Mouse (Mus musculus) kidney, postnatal 0 days (tissue): ENCODE measurements at regions not wholly inside any gene's neighbourhood (a gene's known extent, or its start where the extent isn't known, plus 50 kb on each side); places are given as distances from the start of the nearest gene placed in this dataset.

ENCODE experiments used
- ATAC-seq: fragments of 200-750 bp; cut with Nextera tagmentation; replicated peaks from 2 replicates; pipeline ENCODE4 v1.8.0; 2017; ENCODE audit warnings: low read depth, moderate number of reproducible peaks, moderate TSS enrichment, moderate library complexity; ENCODE audit not compliant: low FRiP score
- DNase-seq: peaks from one replicate; pipeline ENCODE4 v3.0.0-alpha.2; 2016; ENCODE audit warnings: low spot score
- H3K27ac ChIP-seq: fragments of 300-500 bp; sonication (generic); 2 replicates; pipeline ENCODE4 v1.5.1; 2014; ENCODE audit warnings: mild to moderate bottlenecking
- H3K27me3 ChIP-seq: fragments of 300-500 bp; sonication (generic); 2 replicates; pipeline ENCODE4 v1.6.1; 2014; ENCODE audit warnings: low read length, mixed read lengths; ENCODE audit not compliant: insufficient read depth
- H3K36me3 ChIP-seq: fragments of 300-500 bp; sonication (generic); 2 replicates; pipeline ENCODE4 v1.6.1; 2014; ENCODE audit warnings: low read length, mixed read lengths; ENCODE audit not compliant: insufficient read depth
- H3K4me1 ChIP-seq: fragments of 300-500 bp; sonication (generic); replicated peaks from 2 replicates; pipeline ENCODE4 v1.6.1; 2014; ENCODE audit warnings: antibody characterized with exemption, low read length, mixed read lengths; ENCODE audit not compliant: insufficient read depth
- H3K4me2 ChIP-seq: fragments of 300-500 bp; sonication (generic); 2 replicates; pipeline ENCODE4 v1.6.1; 2014; ENCODE audit warnings: mild to moderate bottlenecking, low read length, moderate library complexity, mixed read lengths
- H3K4me3 ChIP-seq: fragments of 300-500 bp; sonication (generic); replicated peaks from 2 replicates; pipeline ENCODE4 v1.5.1; 2014; ENCODE audit warnings: low read depth, low read length
- H3K9ac ChIP-seq: fragments of 300-500 bp; sonication (generic); 2 replicates; pipeline ENCODE4 v1.6.1; 2014; ENCODE audit warnings: low read depth, low read length
- H3K9me3 ChIP-seq: fragments of 300-500 bp; sonication (generic); replicated peaks from 2 replicates; pipeline ENCODE4 v1.6.1; 2016; ENCODE audit warnings: low read length, inconsistent platforms, mixed read lengths
- CTCF ChIP-seq: IDR thresholded peaks from 2 replicates; pipeline ENCODE4 v1.5.1; 2016; ENCODE audit warnings: antibody characterized with exemption, low read depth, mild to moderate bottlenecking, moderate library complexity
- WGBS: fragments of 180-500 bp; shearing (Covaris S2); extraction: QIAGEN DNeasy Blood & Tissue Kit; methylation state at CpG from one replicate; pipeline ENCODE4 v1.1.7; 2014; 5-methylcytosine and 5-hydroxymethylcytosine counted together

GRCm38 (mm10) chr2:179064616-179065015, 377.6 kb upstream of the Cdh4 start:
- Histone ChIP-seq H3K9me3 (no peaks in the 10 kb centered on the region), H3K9ac (no peak overlapping the region), H3K4me1 (no peaks in the 10 kb centered on the region), H3K4me3 (no peak overlapping the region), H3K4me2 (no peak overlapping the region), H3K27me3 (no peaks in the 10 kb centered on the region), H3K36me3 (no peaks in the 10 kb centered on the region), H3K27ac (no peak overlapping the region)
- no peak for TF ChIP-seq CTCF
- no peak for ATAC-seq
- no peak for DNase-seq
- 24% methylated on average over 8 of the region's 8 CpGs for WGBS

GRCm38 (mm10) chr2:179069520-179069919, 372.7 kb upstream of the Cdh4 start:
- H3K4me3 ChIP-seq: no peak overlapping the region
- H3K27me3 ChIP-seq: no peaks in the 10 kb centered on the region
- no peak overlapping the region for H3K4me2 ChIP-seq
- no peaks in the 10 kb centered on the region for H3K36me3 ChIP-seq
- ATAC-seq (peak; percentile 63; the same call in 1 of the 2 replicates), DNase-seq (peak; percentile 16)
- no peak overlapping the region for H3K27ac ChIP-seq
- H3K4me1 ChIP-seq: no peaks in the 10 kb centered on the region
- no peak overlapping the region for H3K9ac ChIP-seq
- no peak for TF ChIP-seq CTCF
- 46% methylated on average over 6 of the region's 6 CpGs for WGBS
- H3K9me3 ChIP-seq: no peaks in the 10 kb centered on the region

GRCm38 (mm10) chr2:179070346-179070745, 371.9 kb upstream of the Cdh4 start:
- no peak for ATAC-seq
- Histone ChIP-seq H3K4me2 (no peak overlapping the region), H3K9ac (no peak overlapping the region), H3K4me3 (no peak overlapping the region), H3K27ac (no peak overlapping the region), H3K9me3 (no peaks in the 10 kb centered on the region), H3K36me3 (no peaks in the 10 kb centered on the region), H3K4me1 (no peaks in the 10 kb centered on the region), H3K27me3 (no peaks in the 10 kb centered on the region)
- WGBS: 52% methylated on average over 1 of the region's 1 CpGs
- DNase-seq: peak; percentile 51
- TF ChIP-seq CTCF: peak; percentile 77

GRCm38 (mm10) chr2:179080462-179081274, 361.6 kb upstream of the Cdh4 start:
- Histone ChIP-seq H3K4me3 (no peak overlapping the region), H3K36me3 (no peaks in the 10 kb centered on the region), H3K27me3 (no peaks in the 10 kb centered on the region), H3K9me3 (no peaks in the 10 kb centered on the region), H3K4me1 (no peaks in the 10 kb centered on the region; the same call in 1 of the 2 replicates), H3K9ac (no peak overlapping the region), H3K27ac (0 out of 2 replicates have a peak overlapping the region, but pooled peaks have one; percentile 25), H3K4me2 (no peak overlapping the region)
- no peak for TF ChIP-seq CTCF
- ATAC-seq (peak; percentile 80), DNase-seq (peak; percentile 61)
- WGBS: 50% methylated on average over 13 of the region's 13 CpGs

GRCm38 (mm10) chr2:179086915-179087314, 355.3 kb upstream of the Cdh4 start:
- H3K4me1 ChIP-seq: no peaks in the 10 kb centered on the region
- DNase-seq: no peak
- ATAC-seq: no peak
- H3K9me3 ChIP-seq: no peaks in the 10 kb centered on the region
- 50% methylated on average over 9 of the region's 9 CpGs for WGBS
- no peak overlapping the region for H3K4me3 ChIP-seq
- no peaks in the 10 kb centered on the region for H3K36me3 ChIP-seq
- no peak overlapping the region for H3K9ac ChIP-seq
- TF ChIP-seq CTCF: no peak
- H3K27me3 ChIP-seq: no peaks in the 10 kb centered on the region
- H3K27ac ChIP-seq: no peak overlapping the region
- no peak overlapping the region for H3K4me2 ChIP-seq

- H3K4me1 ChIP-seq: peaks cover 13% of the 10 kb centered on the region; the same call in 1 of the 2 replicates
- no peak overlapping the region for H3K9ac ChIP-seq
- no peak overlapping the region for H3K4me3 ChIP-seq
- no peaks in the 10 kb centered on the region for H3K9me3 ChIP-seq
- no peak for ATAC-seq
- no peak overlapping the region for H3K27ac ChIP-seq
- DNase-seq: peak; percentile 81
- 26% methylated on average over 3 of the region's 3 CpGs for WGBS
- H3K27me3 ChIP-seq: no peaks in the 10 kb centered on the region
- H3K36me3 ChIP-seq: no peaks in the 10 kb centered on the region
- no peak for TF ChIP-seq CTCF
- H3K4me2 ChIP-seq: no peak overlapping the region
Measured at GRCm38 (mm10) chr2:179091480-179091879, 350.8 kb upstream of the Cdh4 start.
